Mouse (Mus musculus): ENCODE measurements around the gene Itgb2. TPM values are rescaled to one million over a fixed set of nuclear protein-coding genes. Genes with fewer than 3 reads are reported as not detected.

Gene Itgb2
- polyA plus RNA-seq, 1 experiment = 334 TPM

DNA sequence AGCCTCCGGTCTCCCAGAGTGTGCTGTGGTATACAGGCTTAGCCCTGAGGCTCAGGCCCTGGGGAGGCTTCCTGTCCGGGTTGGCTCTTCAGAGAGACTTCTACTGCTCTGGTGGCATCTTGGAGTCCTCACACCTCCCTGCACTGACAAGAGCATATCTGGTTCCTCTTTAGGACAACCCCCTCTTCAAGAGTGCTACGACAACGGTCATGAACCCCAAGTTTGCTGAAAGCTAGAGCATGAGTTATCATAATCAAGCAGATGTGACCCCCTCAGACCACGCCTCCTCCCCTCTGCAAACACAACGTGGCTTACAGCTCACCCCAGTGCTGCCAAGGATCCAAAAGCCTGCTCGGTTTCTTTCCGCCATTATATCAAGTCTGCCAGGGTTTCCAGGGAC lies 35.0 kb downstream of the Itgb2 start:
- Histone ChIP-seq H3K4me1 (replicated peaks; ENCODE audit: control insufficient read depth, insufficient read depth, low read length) (no peaks in the 10 kb centered on the region), H3K4me3 (ENCODE audit: control insufficient read depth, insufficient read depth, low read length) (no peak overlapping the region), H3K27ac (ENCODE audit: control insufficient read depth, insufficient read depth, low read length) (no peak overlapping the region), H3K27me3 (ENCODE audit: control insufficient read depth, insufficient read depth, low read length) (no peaks in the 10 kb centered on the region), H3K36me3 (ENCODE audit: control insufficient read depth, insufficient read depth, low read length) (peaks cover 61% of the 10 kb centered on the region)
- TF ChIP-seq POLR2A (IDR thresholded peaks at IDR 0.05; ENCODE audit: control insufficient read depth, extremely low read depth, insufficient read depth, low read length, poor library complexity) = no peak
- TF ChIP-seq CTCF (IDR thresholded peaks at IDR 0.05; ENCODE audit: borderline replicate concordance, control insufficient read depth, extremely low read depth, insufficient read depth, low read length, poor library complexity) = no peak
- DNase-seq = no peak
- 88% methylated on average over 8 of the region's 8 CpGs for WGBS

DNA sequence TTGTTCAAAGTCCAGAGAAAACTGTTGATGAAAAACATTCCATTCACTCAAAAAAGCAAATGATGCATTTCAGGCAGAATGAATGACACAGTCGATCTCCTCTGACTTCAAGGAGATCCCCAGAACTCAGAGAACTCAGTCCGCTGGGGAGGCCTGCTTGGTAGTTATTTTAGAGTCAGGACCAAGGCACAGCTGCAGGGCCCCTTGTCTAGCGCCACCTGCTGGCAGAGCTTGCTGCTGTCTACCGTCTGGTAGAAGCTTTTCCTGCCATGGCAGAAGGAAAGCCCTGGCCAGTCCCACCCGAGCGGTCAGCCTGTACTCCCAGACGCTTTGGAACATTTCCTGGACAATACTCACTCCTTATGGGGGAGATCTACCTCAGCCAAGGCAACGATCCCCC lies 36.6 kb downstream of the Itgb2 start:
- peak; percentile 83 for DNase-seq
- no peak overlapping the region for H3K27ac ChIP-seq (ENCODE audit: control insufficient read depth, insufficient read depth, low read length)
- 30% methylated on average over 8 of the region's 8 CpGs for WGBS

GRCm38 (mm10) chr10:77569481-77569880 lies 39.4 kb downstream of the Itgb2 start:
- no peaks in the 10 kb centered on the region for H3K4me1 ChIP-seq (replicated peaks; ENCODE audit: control insufficient read depth, insufficient read depth, low read length)
- 80% methylated on average over 7 of the region's 7 CpGs for WGBS

More for the DNA sequence above, 36.6 kb downstream of the Itgb2 start:
- H3K36me3 ChIP-seq (ENCODE audit: control insufficient read depth, insufficient read depth, low read length) = peaks cover 44% of the 10 kb centered on the region
- TF ChIP-seq POLR2A (IDR thresholded peaks at IDR 0.05; ENCODE audit: control insufficient read depth, extremely low read depth, insufficient read depth, low read length, poor library complexity) (no peak), CTCF (IDR thresholded peaks at IDR 0.05; ENCODE audit: borderline replicate concordance, control insufficient read depth, extremely low read depth, insufficient read depth, low read length, poor library complexity) (peak; percentile 94)
- no peaks in the 10 kb centered on the region for H3K4me1 ChIP-seq (replicated peaks; ENCODE audit: control insufficient read depth, insufficient read depth, low read length)
- H3K27me3 ChIP-seq (ENCODE audit: control insufficient read depth, insufficient read depth, low read length) = no peaks in the 10 kb centered on the region
- no peak overlapping the region for H3K4me3 ChIP-seq (ENCODE audit: control insufficient read depth, insufficient read depth, low read length)

DNA sequence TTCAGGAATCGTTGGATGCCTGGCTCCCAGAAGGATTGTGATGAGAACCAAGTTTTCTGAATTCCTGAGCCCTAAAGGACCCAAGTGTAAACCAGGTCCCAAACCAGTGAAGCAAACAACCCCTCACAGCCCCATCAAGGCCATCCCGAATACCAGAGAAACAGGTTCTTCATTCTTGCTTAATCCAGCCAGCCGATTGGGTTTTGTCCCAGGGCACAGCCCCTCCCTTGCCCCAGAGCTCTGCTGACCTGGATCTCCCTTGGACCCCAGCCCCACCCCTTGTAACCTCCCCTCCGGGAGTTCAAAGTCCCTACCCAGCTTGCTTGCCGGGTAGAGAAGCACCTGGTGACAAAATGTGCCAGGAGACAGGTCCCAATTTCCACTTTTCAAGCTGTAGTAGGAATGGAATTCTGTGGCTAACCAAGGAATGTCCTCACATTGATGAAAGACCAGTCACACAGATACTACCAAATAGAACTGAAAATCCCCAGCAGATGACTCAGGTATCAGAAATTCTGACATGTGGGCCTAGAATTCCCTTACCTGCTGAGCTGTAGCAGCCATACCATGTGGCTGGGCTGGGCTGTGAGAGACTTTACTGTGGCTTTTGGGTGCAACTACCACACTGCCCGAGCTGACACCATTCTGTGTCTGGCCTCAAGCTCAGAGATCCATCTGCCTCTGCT lies 40.1 kb downstream of the Itgb2 start:
- no peaks in the 10 kb centered on the region for H3K27me3 ChIP-seq (ENCODE audit: control insufficient read depth, insufficient read depth, low read length)
- H3K27ac ChIP-seq (ENCODE audit: control insufficient read depth, insufficient read depth, low read length) = no peak overlapping the region
- no peaks in the 10 kb centered on the region for H3K4me1 ChIP-seq (replicated peaks; ENCODE audit: control insufficient read depth, insufficient read depth, low read length)
- no peak overlapping the region for H3K4me3 ChIP-seq (ENCODE audit: control insufficient read depth, insufficient read depth, low read length)
- peaks cover 10% of the 10 kb centered on the region for H3K36me3 ChIP-seq (ENCODE audit: control insufficient read depth, insufficient read depth, low read length)
- WGBS = 88% methylated on average over 6 of the region's 6 CpGs
- no peak for DNase-seq
- TF ChIP-seq POLR2A (IDR thresholded peaks at IDR 0.05; ENCODE audit: control insufficient read depth, extremely low read depth, insufficient read depth, low read length, poor library complexity) = no peak
- TF ChIP-seq CTCF (IDR thresholded peaks at IDR 0.05; ENCODE audit: borderline replicate concordance, control insufficient read depth, extremely low read depth, insufficient read depth, low read length, poor library complexity) = no peak

More at GRCm38 (mm10) chr10:77569481-77569880, 39.4 kb downstream of the Itgb2 start:
- Histone ChIP-seq H3K27ac (ENCODE audit: control insufficient read depth, insufficient read depth, low read length) (no peak overlapping the region), H3K4me3 (ENCODE audit: control insufficient read depth, insufficient read depth, low read length) (no peak overlapping the region), H3K36me3 (ENCODE audit: control insufficient read depth, insufficient read depth, low read length) (peaks cover 17% of the 10 kb centered on the region), H3K27me3 (ENCODE audit: control insufficient read depth, insufficient read depth, low read length) (no peaks in the 10 kb centered on the region)
- TF ChIP-seq CTCF (IDR thresholded peaks at IDR 0.05; ENCODE audit: borderline replicate concordance, control insufficient read depth, extremely low read depth, insufficient read depth, low read length, poor library complexity) = no peak
- TF ChIP-seq POLR2A (IDR thresholded peaks at IDR 0.05; ENCODE audit: control insufficient read depth, extremely low read depth, insufficient read depth, low read length, poor library complexity) = no peak
- DNase-seq = no peak

- Histone ChIP-seq H3K36me3 (ENCODE audit: control insufficient read depth, insufficient read depth, low read length) (no peaks in the 10 kb centered on the region), H3K27ac (ENCODE audit: control insufficient read depth, insufficient read depth, low read length) (no peak overlapping the region), H3K4me1 (replicated peaks; ENCODE audit: control insufficient read depth, insufficient read depth, low read length) (no peaks in the 10 kb centered on the region), H3K27me3 (ENCODE audit: control insufficient read depth, insufficient read depth, low read length) (no peaks in the 10 kb centered on the region), H3K4me3 (ENCODE audit: control insufficient read depth, insufficient read depth, low read length) (no peak overlapping the region)
- TF ChIP-seq CTCF (IDR thresholded peaks at IDR 0.05; ENCODE audit: borderline replicate concordance, control insufficient read depth, extremely low read depth, insufficient read depth, low read length, poor library complexity) (no peak), POLR2A (IDR thresholded peaks at IDR 0.05; ENCODE audit: control insufficient read depth, extremely low read depth, insufficient read depth, low read length, poor library complexity) (no peak)
- 27% methylated on average over 3 of the region's 3 CpGs for WGBS
- peak; percentile 25 for DNase-seq
These were observed 42.2 kb downstream of the Itgb2 start for GRCm38 (mm10) chr10:77572225-77572624.

GRCm38 (mm10) chr10:77573162-77573561 lies 43.1 kb downstream of the Itgb2 start:
- no peaks in the 10 kb centered on the region for H3K27me3 ChIP-seq (ENCODE audit: control insufficient read depth, insufficient read depth, low read length)
- H3K27ac ChIP-seq (ENCODE audit: control insufficient read depth, insufficient read depth, low read length) = no peak overlapping the region
- 97% methylated on average over 1 of the region's 1 CpGs for WGBS
- no peaks in the 10 kb centered on the region for H3K4me1 ChIP-seq (replicated peaks; ENCODE audit: control insufficient read depth, insufficient read depth, low read length)
- no peaks in the 10 kb centered on the region for H3K36me3 ChIP-seq (ENCODE audit: control insufficient read depth, insufficient read depth, low read length)
- H3K4me3 ChIP-seq (ENCODE audit: control insufficient read depth, insufficient read depth, low read length) = no peak overlapping the region
- no peak for TF ChIP-seq CTCF (IDR thresholded peaks at IDR 0.05; ENCODE audit: borderline replicate concordance, control insufficient read depth, extremely low read depth, insufficient read depth, low read length, poor library complexity)
- no peak for TF ChIP-seq POLR2A (IDR thresholded peaks at IDR 0.05; ENCODE audit: control insufficient read depth, extremely low read depth, insufficient read depth, low read length, poor library complexity)
- no peak for DNase-seq

Measured in thymus, adult 2 months (tissue).